Mouse (Mus musculus) heart, postnatal 36 days (tissue): Measurements from ENCODE around the gene Sh2d1b1. TPM values are rescaled to one million over a fixed set of nuclear protein-coding genes. Genes with fewer than 3 reads are reported as not detected.
"Not testable (repeated sequence)": the region's sequence is repeated elsewhere in the genome, so short reads cannot be mapped to it uniquely, and the experiment has no call there.

Experiments used
- DNase-seq, 2 experiments: peaks; one replicate each; pipeline ENCODE4 v3.0.0; 2021 to 2022
- intact Hi-C: fragments of 180-260 bp; cut with DNase I; formaldehyde crosslinking; loops from one replicate; pipeline ENCODE4 v1.15.1; 2025
- total RNA-seq, 2 experiments: library from RNA; stranded (reverse); gene quantifications; 2 replicates each; pipeline ENCODE4 v1.2.3; 2021

The Sh2d1b1 gene
- under 1 TPM in 1 of 2 experiments, not detected in 1; 0.11 TPM for total RNA-seq

DNA sequence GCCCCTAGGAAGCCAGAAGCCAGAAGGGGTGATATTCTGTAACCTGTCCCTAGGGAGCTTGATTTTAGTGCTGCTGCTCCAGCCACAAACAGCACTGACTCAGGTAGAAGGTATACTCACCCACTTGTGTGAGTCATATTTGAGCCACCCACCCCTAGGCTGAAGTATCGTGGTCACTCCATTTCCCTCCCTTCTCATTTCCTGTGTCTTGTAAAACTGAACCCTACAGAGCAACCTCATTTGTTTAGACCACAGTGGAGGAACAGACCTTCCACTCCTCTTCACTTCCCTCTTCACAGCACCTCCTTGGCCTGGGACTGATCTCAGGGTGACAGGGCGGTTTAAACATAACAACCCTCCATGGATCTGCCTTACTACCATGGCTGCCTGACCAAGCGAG, at the start of gene Sh2d1b1:
Sh2d1b1 (plus strand) TSS at position 305 of the 400 bp plus-strand sequence.
- intact Hi-C loops: no loop called here
- DNase-seq: no peak

- DNase-seq, intact Hi-C loops: not testable (repeated sequence)
Observed at GRCm38 (mm10) chr1:170232688-170233087, 44.4 kb upstream of the Sh2d1b1 start, which contains the start of gene Sh2d1b2. Sh2d1b2 (plus strand) TSS chr1:170232749.

DNA sequence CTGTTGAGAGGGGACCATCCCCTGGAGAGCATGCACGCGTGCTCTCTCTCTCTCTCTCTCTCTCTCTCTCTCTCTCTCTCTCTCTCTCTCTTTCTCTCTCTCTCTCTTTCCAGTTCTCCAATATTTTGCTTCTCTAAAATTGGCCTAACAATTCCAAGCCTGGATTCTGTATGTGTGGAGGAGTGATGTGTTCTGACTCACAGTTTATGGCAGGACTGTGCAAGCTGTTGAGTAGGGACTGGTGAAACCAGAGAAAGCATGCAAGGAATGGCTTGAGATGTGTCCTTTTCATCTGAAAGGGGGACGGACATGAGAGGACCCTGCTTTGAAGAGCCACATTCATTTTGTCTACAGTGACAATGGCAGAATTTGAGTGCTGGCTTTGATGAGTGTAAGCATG, 32.1 kb upstream of the Sh2d1b1 start:
- no peak for DNase-seq
- intact Hi-C loops: no loop called here

DNA sequence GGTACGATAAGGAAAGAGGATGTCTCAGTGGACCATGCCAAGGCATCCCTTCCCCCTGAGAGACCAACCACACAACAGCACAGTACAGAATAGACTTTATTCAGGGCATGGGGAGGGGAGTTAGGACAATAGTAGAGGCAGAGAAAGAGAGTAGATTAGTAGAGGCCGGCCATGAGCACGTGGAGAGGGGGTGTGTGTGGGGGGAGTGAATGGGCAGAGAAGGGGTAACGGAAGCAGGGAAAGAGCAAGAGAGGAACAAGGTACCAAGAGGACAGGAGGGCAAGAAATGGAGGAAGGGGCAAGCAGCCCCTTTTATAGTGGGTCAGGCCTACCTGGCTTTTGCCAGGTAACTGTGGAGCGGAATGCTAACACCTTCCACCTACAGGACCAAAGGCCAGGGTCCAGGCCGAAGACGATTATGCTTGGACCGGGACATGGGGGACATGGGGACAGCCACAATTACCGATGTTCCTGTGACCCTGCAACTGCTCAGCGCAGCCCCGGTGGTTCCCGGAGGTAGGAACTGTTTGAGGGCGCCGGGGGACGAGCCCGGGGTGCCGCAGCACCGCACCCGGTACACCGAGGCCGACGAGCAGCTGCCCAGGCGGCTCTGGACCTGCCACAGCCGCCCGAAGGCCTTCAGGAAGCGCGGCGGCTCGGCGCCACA, 22.1 kb upstream of the Sh2d1b1 start:
- intact Hi-C loops: no loop called here
- no peak for DNase-seq

GRCm38 (mm10) chr1:170255560-170255910, 21.6 kb upstream of the Sh2d1b1 start:
- intact Hi-C loops: no loop called here
- DNase-seq: peak; percentile 82 to 83

- intact Hi-C loops: no loop called here
- DNase-seq: no peak
Observed at GRCm38 (mm10) chr1:170270281-170270680, 6.8 kb upstream of the Sh2d1b1 start.

- intact Hi-C loops: no loop called here
Observed at GRCm38 (mm10) chr1:170270696-170271095, 6.4 kb upstream of the Sh2d1b1 start.

DNA sequence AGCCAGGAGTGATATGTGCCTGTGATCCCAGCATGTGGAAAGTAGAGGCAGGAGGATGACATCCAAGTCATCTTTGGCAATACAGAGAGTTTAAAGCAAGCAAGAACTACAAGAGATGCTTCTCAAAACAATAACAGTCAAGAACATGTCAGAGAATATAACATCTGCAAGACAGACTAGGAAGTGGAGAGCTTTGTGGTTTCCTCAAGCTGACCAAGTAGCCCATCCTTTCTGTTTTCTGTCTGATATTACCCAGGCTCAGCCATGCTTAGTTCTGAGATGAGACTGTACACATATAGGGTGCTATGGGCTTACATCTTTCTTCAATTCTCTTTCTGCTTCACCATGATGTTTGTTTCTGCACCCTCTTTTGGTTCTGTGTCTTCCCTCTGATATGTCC, 3.9 kb upstream of the Sh2d1b1 start:
- no peak for DNase-seq
- intact Hi-C loops: no loop called here

More at GRCm38 (mm10) chr1:170270696-170271095, 6.4 kb upstream of the Sh2d1b1 start:
- DNase-seq: no peak

DNA sequence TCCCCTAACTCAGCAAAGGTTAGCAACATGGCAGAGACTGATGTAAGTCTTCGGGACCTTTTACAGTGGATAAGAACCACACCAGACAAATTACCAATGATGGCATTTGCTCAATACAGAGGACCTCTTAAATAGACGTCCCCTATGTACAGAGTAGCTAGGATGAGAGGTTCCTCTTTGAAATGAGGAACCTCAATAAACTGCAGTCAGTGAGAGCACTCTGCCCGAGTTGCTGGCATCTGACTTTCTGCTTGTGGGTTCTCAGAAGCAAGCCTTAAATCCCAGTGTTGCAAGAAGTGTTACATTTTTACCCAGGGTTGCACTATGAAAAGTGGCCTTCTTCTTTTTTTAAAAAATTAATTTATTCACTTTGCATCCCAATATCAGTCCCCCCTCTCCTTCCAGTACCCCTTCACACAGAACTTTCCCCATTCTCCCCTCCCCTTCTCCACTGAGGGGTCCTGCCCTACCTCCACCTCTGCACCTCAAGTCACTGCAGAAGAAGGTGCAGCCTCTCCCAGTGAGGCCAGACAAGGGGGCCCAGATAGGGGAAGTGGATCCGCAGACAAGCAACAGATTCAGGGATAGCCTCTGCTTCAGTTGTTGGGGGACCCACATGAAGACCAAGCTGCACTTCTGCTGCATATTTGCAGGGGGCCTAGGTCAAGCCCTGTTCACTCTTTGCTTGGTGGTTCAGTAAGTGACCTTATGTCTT, 5.5 kb downstream of the Sh2d1b1 start:
- no peak for DNase-seq
- intact Hi-C loops: no loop called here

- intact Hi-C loops: loop anchor here (1.0 to 5.0 kb wide), 3 partner anchors 321 to 545 kb away; no protein-coding TSS in a partner anchor
- peak; percentile 28 to 30 for DNase-seq
Observed at GRCm38 (mm10) chr1:170292239-170292951, 15.3 kb downstream of the Sh2d1b1 start.

GRCm38 (mm10) chr1:170293257-170293656, 16.1 kb downstream of the Sh2d1b1 start:
- intact Hi-C loops: loop anchor here (5.0 kb wide), 2 partner anchors 339 to 544 kb away; no protein-coding TSS in a partner anchor
- no peak for DNase-seq

- intact Hi-C loops: loop anchor here (5.0 kb wide), 2 partner anchors 337 to 542 kb away; no protein-coding TSS in a partner anchor
- no peak for DNase-seq
Observed at GRCm38 (mm10) chr1:170294786-170295570, 17.9 kb downstream of the Sh2d1b1 start.

DNA sequence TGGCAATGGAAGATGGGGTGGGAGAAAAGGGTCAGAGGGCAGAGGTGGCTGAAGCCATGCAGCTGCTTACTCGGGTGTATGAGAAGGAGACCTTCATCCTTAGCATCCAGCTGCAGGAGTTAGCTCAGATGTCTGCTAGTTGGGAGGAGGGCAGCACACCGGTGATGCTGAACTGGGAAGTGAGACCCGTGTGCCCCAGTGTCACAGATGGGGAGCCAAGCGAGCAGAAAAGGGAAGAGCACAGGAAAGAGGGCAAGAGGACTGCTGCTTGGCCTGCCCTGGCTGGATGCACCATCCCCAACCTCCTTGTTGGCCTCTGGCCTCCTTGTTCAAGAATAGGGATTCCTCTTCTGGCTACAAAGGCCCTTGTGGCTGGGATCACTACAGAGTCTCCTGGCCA, 22.4 kb downstream of the Sh2d1b1 start:
- intact Hi-C loops: no loop called here

GRCm38 (mm10) chr1:170301686-170302085, 24.6 kb downstream of the Sh2d1b1 start:
- intact Hi-C loops: no loop called here
- DNase-seq: no peak

More for the DNA sequence above, 22.4 kb downstream of the Sh2d1b1 start:
- DNase-seq: no peak

GRCm38 (mm10) chr1:170302456-170302855, 25.3 kb downstream of the Sh2d1b1 start:
- DNase-seq: no peak
- intact Hi-C loops: no loop called here

- intact Hi-C loops: no loop called here
- DNase-seq: no peak
Observed at GRCm38 (mm10) chr1:170303103-170303502, 26.0 kb downstream of the Sh2d1b1 start.

DNA sequence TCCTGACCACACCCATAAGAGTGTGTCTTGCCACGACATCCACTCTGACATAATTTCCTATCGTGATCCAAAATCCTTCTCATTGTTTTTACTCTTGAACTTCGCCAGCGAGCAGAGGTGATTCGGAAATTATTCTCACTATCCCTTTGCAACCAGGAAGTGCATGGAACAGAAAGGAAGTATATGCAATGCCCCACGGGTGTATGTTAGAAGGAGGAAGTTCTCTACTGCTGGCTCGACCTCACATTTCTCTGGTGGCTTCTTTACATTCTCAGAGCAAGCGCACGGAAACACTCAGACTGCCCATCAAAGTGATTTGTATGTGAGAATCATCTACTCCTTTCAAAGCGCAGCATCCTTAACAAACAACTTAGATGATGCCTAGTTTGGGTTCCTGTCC, 27.9 kb downstream of the Sh2d1b1 start:
- intact Hi-C loops: no loop called here
- no peak for DNase-seq

DNA sequence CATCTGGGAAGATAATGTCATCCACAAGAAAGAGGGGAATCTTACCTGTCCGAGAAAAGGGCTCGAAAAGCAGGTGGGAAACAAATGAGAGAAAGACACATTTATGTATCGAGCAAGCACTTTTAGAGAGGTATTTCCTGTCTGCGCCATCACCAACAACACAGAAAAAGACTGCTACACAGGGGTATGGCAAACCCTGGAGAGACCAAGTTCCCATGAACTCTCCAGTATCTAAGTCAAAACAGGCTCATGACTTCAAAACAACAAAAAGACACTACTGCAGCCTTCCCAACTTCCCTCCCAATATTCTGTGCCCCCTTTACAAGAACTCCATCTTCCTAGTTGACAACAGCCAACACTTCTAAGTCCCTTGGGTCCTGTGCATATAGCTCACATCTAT, 29.1 kb downstream of the Sh2d1b1 start, which contains the start of gene Gm7694:
Gm7694 (minus strand) TSS at position 101 of the 400 bp plus-strand sequence.
- DNase-seq: no peak
- intact Hi-C loops: no loop called here

DNA sequence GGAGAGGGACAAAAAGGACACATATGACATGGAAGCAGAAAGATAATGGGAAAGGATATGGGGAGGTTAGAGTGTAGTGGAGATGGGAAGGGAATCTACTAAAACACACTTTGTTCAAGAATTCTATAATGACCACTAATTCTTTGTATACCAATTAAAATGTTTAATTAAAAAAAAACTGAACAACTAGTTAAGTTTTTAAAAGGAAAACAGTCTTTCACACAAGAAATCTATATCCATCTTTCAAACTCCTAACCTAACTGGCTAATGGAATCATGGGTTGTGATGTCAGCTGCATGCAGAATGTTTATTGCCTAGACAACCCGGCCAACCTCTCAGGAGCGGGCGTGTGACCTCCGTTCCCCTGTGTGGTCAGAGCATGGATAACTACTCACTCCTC, 31.4 kb downstream of the Sh2d1b1 start, which contains the start of gene Spata46:
Spata46 (plus strand) TSS at position 301 of the 400 bp plus-strand sequence.
- DNase-seq: no peak
- intact Hi-C loops: no loop called here

- no peak for DNase-seq
- intact Hi-C loops: no loop called here
Observed at GRCm38 (mm10) chr1:170311431-170311830, 34.3 kb downstream of the Sh2d1b1 start.
